Mouse (Mus musculus) olfactory bulb, adult 2 months (tissue): Measurements from ENCODE around the gene Ttyh3.

ENCODE experiments used
- CTCF ChIP-seq: fragments of 200-500 bp; IDR thresholded peaks from 2 replicates; pipeline ENCODE4 v1.5.1; 2012; ENCODE audit warnings: low read depth, mild to moderate bottlenecking, low read length, moderate library complexity; ENCODE audit not compliant: insufficient read depth
- POLR2A ChIP-seq: fragments of 200-500 bp; IDR thresholded peaks from 2 replicates; pipeline ENCODE4 v1.6.1; 2012; ENCODE audit warnings: mild to moderate bottlenecking, low read depth, low read length, moderate library complexity; ENCODE audit not compliant: insufficient read depth

- TF ChIP-seq CTCF (no peak), POLR2A (no peak)
Observed at GRCm38 (mm10) chr5:140615321-140616109, 33.3 kb downstream of the Ttyh3 start.
